Mouse (Mus musculus) bone marrow macrophage, adult 2 months (primary cell): ENCODE data around the gene Phf21a.

ENCODE experiments used
- CTCF ChIP-seq: IDR thresholded peaks from 2 replicates; pipeline ENCODE4 v1.5.1; 2012; ENCODE audit warnings: low read depth, mild to moderate bottlenecking, low read length, moderate library complexity
- POLR2A ChIP-seq: IDR thresholded peaks from 2 replicates; pipeline ENCODE4 v1.6.1; 2012; ENCODE audit warnings: mild to moderate bottlenecking, low read depth, low read length, borderline replicate concordance

GRCm38 (mm10) chr2:92401091-92401561 lies 308.2 kb downstream of the Phf21a start, which contains the start of gene Mapk8ip1:
- TF ChIP-seq POLR2A (no peak), CTCF (no peak)
